Mouse (Mus musculus): ENCODE measurements around the gene Grid2.

Grid2 gene

DNA sequence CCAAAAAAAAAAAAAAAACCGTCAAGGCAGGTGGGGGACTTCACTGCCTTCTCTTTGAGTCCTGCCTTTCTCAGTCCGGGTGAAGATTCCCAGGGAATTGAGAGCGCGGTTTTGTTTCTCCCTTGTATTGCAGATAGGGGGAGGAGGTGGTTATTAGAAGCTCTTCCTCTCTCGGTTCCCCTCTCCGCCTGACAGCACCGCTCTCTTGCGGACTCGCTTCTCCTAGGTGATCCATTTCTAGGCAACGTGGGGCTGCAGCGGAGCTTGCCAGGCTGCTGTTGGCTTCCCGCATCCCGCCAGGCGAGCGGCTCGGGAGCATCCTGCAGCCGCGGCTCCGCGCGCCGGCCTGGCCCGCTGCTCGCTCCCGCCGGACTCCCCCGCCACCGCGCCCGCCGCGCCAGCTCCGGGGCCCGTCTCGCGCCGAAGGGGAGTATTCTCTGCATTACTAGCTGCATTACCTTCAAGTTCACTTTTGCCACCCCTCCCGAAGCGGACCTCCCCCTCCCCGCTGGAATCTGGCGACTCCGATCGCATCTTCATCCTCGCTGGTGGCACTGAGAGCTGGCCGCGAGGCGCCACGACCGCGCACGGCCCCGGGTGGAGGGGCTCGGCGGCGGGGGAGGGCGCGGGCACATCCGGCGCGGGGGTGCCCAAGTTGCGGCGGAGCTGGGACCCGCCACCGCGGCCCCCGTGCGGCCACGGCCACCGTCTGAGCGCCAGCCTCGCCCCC, at the start of gene Grid2:
Grid2 (plus strand) TSS at position 51 of the 730 bp plus-strand sequence.
- in situ Hi-C loops (cut with MboI; ENCODE audit: low pct_unique_long_range_greater_than_20kb in 1 of 2, low sequenced_read_pairs in 2 of 2, unreplicated experiment in 1 of 2) = no loop called here

DNA sequence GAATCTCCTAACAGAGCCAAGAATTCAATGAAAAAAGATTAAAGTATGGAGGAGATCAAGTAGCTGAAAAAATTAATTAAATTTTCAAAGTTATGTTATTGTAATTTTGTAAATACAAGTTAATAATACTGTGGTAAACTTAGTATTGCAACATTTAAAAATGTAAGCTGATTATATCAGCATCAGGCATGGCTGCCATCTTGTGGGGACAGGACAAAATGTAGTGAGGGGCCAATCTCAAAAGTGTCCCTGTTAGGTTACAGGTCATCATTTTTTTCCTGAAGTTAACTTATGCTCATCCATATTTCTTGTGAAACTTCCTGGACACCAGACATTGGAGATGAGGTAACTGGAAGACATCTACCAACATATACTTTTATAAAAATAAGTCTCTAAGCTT, 4.9 kb upstream of the Grid2 start:
- in situ Hi-C loops (cut with MboI; ENCODE audit: low pct_unique_long_range_greater_than_20kb in 1 of 2, low sequenced_read_pairs in 2 of 2, unreplicated experiment in 1 of 2) = no loop called here

DNA sequence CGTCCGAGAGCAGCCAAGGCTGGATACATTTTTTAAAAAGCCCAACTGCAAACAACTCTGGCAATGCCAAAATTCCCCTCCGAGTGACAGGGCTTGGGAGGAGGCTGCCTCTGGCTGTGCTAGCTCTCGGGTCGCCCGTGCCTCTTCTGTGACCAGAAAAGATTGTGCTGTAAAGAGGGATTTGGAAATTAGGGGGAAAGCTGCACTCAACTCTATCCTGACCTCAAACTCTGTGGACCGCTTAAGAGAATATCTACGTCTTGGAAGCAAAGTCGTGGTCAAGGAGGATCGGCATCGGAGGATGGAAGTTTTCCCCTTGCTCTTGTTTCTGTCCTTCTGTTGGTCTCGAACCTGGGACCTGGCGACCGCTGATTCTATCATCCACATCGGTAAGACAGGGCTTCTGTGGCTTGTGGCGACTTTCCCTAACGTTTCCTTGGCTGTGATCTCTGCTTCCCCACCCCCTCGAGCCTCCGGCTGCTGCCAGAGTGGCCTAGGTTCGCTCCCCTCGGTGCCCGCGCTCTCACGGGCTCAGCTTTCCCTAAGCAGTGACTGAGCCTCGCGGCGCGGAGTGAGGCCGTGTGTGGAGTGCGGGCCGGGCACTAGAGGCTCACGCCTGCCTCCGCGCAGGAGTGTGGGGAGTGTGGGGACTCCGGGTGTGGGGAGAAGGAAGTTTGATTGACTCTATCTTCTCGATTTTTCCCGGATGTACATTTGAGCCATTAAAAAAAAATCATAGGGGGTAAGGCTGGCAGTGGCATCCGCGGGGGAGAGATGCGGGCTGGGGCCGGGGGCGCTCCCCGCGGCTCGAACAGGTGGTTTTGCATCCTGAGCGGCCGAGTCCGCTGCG, 1.1 kb downstream of the Grid2 start:
- in situ Hi-C loops (cut with MboI; ENCODE audit: low pct_unique_long_range_greater_than_20kb in 1 of 2, low sequenced_read_pairs in 2 of 2, unreplicated experiment in 1 of 2) = no loop called here

DNA sequence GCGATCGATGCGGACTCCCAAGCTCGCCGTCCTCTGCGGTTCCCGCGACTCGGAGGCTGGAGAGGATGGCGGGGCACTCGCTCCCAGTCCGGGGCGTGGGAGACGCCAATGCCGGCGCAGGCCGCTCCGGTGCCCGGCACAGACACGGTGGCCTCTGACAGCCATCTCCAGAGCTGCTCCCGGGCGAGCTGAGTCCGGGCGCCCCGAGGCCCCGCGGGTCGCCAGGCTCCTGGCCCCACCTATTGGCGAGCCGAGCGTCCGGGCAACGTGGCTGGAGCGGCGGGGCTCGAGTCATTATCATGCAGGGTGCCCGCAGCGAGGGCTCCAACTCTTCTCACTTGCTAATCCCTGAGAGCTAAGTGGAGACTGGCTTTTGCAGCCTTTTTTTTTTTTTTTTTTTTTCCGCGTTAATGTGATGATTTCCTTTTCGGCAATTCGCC, 1.8 kb downstream of the Grid2 start:
- in situ Hi-C loops (cut with MboI; ENCODE audit: low pct_unique_long_range_greater_than_20kb in 1 of 2, low sequenced_read_pairs in 2 of 2, unreplicated experiment in 1 of 2) = no loop called here

DNA sequence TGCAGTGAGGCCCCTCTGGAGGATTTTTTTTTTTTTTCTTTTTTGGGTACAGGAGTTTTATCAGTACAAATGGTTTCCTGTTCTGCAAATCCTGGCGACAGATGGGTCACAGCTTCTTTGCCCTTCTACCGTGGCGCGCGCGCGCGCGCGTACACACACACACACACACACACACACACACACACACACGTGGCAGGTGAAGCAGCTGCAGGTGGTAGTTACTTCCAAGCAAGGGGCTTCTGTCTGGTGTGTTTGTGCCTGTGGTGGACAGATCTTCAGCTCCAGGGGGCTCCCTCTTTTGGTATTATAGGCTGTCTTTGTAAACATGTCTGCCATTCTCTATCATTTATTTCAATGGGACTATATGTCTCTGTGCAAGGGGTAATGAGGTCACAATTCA, 2.2 kb downstream of the Grid2 start:
- in situ Hi-C loops (cut with MboI; ENCODE audit: low pct_unique_long_range_greater_than_20kb in 1 of 2, low sequenced_read_pairs in 2 of 2, unreplicated experiment in 1 of 2) = no loop called here

DNA sequence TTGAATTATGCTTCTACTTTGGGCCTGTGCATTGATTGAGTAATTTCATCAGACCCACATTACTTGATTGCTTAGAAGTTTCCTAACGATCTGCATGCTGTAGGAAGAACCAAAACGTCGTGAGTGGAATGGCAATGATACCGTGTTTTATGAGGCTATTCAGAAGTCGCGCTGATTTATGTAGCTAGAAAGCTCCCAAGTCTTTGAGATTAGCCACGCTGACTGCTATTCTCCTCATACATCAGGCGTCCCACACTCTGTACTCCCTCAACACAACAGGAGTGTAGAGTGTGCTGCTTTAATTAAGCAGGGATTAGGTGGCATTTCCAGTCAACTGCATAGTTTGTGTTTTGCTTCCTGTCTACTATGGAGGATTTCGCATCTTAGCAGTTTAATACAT, 4.1 kb downstream of the Grid2 start:
- in situ Hi-C loops (cut with MboI; ENCODE audit: low pct_unique_long_range_greater_than_20kb in 1 of 2, low sequenced_read_pairs in 2 of 2, unreplicated experiment in 1 of 2) = no loop called here

DNA sequence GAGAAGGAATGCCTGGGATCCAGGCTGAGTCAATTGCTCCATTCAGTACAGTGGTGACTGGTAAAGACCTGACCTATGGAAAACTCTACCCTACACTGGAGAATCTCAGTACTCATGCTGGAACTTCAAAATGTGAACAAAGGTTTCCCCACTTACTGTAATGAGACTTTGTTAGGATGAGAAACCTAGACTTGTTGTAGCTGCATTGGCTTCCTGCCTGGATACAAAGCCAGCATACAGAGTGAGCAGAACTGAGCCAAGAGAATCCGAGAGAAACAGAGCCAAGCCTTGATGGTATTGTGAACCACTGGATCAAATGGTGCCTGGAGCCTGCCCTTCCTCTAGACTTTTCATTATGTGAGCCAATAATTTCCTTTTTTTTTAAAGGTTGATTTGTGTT, 28.7 kb downstream of the Grid2 start:
- in situ Hi-C loops (cut with MboI; ENCODE audit: low pct_unique_long_range_greater_than_20kb in 1 of 2, low sequenced_read_pairs in 2 of 2, unreplicated experiment in 1 of 2) = no loop called here

DNA sequence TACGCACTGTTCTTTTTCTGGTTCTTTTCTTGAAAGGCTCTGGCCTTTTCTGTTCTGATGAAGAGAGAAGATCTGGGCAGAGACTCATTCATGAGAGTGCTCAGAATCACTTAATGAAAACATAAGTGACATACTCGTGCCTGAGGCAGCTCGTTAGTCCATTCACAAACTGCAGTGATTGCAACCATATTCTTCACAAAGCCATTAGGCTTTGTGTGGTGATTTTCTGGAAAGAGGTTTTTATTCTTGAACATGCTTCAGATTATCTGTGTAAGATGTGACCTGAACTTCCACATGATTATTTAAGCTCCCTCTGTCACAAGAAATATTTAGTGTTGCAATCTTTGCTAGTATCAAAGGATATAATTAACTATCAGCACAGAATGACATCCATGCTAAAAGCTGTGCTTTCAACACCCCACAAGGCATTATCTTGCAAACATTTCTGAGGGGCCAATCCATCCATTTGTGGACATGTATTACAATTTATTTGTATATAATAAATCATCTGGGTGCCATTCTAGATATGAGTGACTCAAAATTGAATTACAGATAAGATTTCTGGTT, 86.8 kb downstream of the Grid2 start:
- in situ Hi-C loops (cut with MboI; ENCODE audit: low pct_unique_long_range_greater_than_20kb in 1 of 2, low sequenced_read_pairs in 2 of 2, unreplicated experiment in 1 of 2) = no loop called here

DNA sequence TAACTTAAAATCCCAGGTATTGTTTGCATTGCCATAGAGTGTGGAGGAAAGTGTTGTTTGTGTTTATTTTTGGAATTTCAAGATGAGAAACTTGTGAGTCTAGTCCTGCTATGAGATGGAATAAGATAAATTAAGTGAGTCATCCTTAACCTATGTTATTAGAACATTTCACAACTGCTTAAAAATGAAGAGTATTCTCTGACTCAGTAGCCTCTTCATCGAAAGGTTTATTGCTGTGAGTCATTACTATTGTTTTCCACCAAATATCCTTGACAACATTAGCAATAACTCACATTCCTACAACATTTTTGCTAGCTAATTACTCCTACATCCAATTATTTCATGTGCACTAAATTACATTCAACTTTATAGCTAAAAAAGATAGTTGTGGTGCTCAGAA, 91.3 kb downstream of the Grid2 start:
- in situ Hi-C loops (cut with MboI; ENCODE audit: low pct_unique_long_range_greater_than_20kb in 1 of 2, low sequenced_read_pairs in 2 of 2, unreplicated experiment in 1 of 2) = no loop called here

DNA sequence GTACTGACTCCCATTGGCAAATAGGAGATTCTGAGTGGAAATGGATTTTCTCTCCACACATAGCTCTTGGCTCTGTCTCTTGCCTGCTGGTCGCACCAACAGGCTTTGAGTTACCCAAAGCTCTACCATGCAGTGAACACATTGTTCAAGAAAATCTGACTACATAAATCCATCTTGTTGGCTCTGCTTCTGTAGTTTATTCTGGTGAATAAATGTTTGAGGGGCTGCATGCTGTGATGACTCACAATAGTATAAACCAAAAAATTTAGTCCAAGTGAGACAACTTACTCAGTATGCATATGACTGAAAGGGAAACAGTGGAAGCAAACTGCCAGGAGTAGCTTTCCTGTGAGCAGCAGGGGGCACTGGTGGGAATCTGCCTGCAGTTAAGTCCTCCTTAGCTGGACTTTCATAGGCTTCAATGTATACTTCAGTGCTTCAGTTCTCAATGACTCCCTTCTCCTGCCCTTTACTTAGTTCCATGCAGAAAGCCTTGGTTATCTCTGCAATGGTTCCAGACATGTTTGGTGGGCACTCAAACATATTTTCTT, 125.5 kb downstream of the Grid2 start:
- in situ Hi-C loops (cut with MboI; ENCODE audit: low pct_unique_long_range_greater_than_20kb in 1 of 2, low sequenced_read_pairs in 2 of 2, unreplicated experiment in 1 of 2) = no loop called here

DNA sequence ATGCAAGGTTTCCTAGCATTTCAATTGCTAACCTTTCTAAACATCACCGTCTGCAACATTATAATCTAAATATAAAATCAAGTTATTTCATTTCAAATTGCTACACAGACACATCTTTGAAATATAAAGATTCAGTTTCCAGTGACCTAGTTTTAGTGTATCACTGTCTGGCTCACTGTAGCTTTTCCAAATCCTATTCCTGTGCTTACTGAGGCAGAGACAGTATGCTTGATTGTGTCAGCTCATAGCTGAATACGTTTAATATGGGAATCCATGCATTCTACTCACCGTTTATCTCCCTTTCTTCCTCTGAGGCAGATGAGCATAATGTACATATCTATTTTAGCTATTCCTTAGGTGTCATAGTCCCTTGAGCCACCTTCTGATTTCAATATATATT, 146.0 kb downstream of the Grid2 start:
- in situ Hi-C loops (cut with MboI; ENCODE audit: low pct_unique_long_range_greater_than_20kb in 1 of 2, low sequenced_read_pairs in 2 of 2, unreplicated experiment in 1 of 2) = no loop called here

DNA sequence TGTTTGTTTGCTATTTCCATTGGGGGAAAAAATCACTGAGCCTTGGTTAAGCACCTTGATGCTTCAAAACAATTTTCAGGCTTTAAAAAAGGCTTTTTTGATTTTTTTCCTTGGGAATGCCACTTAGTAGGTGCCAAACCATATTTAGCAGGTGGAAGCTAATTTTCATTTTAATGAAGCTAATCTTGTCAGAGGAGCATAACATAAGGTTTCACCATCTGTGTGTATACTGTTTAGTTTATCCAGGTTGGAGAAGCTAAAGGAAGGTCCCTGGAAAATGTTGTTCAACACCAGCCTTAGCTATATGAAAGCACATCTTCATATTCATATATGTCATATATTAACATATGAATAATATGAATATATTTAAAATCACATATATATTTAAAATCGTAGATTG, 161.9 kb downstream of the Grid2 start:
- in situ Hi-C loops (cut with MboI; ENCODE audit: low pct_unique_long_range_greater_than_20kb in 1 of 2, low sequenced_read_pairs in 2 of 2, unreplicated experiment in 1 of 2) = no loop called here

DNA sequence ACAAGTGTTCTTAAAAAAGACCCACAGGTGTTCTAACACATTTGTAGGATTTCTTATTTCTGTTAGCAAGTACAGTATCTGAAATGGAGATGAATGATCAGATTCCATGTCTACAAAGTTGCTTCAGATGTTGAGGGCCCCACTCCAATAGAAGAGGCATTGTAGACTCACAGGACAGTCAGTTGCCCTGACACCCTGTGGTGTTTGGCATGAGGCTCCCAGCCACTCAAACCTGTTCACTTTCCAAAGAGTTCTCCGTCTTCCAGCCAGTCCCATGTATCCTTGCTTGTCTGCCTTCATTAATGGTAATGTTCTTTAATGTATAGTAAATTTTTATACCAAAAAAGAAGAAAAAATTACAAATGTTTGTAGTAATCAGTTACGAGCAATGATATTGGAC, 177.1 kb downstream of the Grid2 start:
- in situ Hi-C loops (cut with MboI; ENCODE audit: low pct_unique_long_range_greater_than_20kb in 1 of 2, low sequenced_read_pairs in 2 of 2, unreplicated experiment in 1 of 2) = no loop called here

DNA sequence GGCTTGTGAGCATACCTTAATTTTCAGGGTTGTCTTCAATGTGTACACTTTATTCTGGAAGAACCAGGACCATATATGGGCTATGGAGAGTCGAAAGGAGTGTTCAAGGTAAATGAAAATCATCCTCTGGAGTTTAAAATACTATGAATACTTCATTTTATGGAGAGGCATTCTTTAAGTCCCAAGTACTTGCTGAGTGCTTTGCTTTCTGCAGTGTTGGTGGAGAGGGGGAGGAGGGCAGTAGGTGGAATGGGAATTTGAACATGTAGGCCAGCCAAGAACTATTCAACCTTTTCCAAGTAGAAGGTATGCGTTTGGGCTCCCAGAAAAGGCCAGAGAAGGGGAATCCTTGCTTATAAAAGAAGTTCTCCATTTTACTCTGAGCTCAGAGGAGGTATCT, 192.5 kb downstream of the Grid2 start:
- in situ Hi-C loops (cut with MboI; ENCODE audit: low pct_unique_long_range_greater_than_20kb in 1 of 2, low sequenced_read_pairs in 2 of 2, unreplicated experiment in 1 of 2) = no loop called here

DNA sequence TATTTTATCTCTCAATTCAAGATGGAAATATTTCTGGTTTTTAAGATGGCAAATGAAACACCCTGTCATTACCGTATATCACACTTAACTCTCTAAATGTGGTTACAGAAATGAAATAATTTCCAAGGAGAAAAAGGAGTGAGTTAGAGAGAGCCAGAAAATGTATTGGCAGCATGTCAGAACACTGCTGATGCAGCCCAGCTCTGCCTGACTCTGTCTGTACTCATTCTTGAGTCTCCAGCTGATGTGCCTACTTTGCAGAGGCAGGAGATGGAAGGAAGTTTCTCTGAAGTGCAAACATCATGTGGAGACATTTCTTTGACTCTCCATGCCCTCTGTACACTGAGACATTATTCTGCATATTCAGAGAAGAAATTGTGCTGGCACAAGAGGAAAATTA, 226.5 kb downstream of the Grid2 start:
- in situ Hi-C loops (cut with MboI; ENCODE audit: low pct_unique_long_range_greater_than_20kb in 1 of 2, low sequenced_read_pairs in 2 of 2, unreplicated experiment in 1 of 2) = no loop called here

DNA sequence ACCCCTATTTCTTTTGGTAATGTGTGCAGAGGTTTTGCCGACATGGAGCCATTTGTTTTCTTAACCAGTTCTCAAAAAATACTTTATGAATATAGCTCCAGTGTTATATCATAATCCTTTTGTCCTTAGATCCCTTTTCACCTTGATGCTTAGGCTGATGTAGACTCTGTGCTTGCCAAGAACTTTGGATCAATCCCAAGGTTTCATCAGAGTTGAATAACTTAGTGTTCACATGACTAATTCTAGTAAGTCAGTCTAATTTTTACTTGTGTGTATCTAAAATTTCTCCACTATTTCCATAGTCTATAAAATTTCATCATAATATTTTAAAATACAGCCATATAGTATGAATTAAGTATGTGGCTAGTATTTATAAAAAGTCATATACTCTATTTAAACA, 259.3 kb downstream of the Grid2 start:
- in situ Hi-C loops (cut with MboI; ENCODE audit: low pct_unique_long_range_greater_than_20kb in 1 of 2, low sequenced_read_pairs in 2 of 2, unreplicated experiment in 1 of 2) = no loop called here

DNA sequence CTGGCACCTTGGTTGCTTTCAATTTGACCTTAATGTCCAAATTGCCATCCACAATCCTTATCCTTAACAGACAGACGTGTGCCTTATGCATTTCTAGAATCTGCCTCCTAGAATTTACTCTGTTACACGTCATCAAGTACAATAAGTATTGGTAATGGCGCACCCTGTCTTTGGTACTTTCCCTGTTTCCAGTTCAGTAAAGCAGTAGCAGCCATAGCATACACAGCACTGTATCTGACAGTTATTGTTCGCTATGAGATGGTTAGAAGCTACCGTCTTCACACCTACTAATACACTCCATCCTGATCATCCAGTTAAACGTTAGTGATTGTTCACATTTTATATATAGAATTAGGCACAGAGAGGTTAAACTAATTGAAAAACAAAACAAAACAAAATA, 260.3 kb downstream of the Grid2 start:
- in situ Hi-C loops (cut with MboI; ENCODE audit: low pct_unique_long_range_greater_than_20kb in 1 of 2, low sequenced_read_pairs in 2 of 2, unreplicated experiment in 1 of 2) = no loop called here

DNA sequence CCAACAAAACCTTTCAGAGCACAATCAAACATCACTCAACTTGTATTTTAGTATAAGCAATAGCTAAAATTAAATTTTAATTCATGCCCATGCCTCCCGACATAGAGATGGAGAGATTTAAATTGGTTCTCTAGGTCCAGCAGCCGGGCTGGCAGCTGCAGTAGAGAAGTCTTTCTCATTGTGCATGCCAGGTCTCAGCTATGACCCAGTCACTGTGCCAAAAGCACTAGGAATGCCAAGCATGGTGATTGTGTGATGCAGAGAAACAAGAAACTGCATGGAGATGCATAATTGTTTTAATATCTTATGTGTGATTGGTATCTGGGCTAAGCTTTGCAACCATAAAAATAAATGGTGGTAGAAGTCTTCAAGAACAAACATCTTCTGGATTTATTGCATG, 276.1 kb downstream of the Grid2 start:
- in situ Hi-C loops (cut with MboI; ENCODE audit: low pct_unique_long_range_greater_than_20kb in 1 of 2, low sequenced_read_pairs in 2 of 2, unreplicated experiment in 1 of 2) = no loop called here

DNA sequence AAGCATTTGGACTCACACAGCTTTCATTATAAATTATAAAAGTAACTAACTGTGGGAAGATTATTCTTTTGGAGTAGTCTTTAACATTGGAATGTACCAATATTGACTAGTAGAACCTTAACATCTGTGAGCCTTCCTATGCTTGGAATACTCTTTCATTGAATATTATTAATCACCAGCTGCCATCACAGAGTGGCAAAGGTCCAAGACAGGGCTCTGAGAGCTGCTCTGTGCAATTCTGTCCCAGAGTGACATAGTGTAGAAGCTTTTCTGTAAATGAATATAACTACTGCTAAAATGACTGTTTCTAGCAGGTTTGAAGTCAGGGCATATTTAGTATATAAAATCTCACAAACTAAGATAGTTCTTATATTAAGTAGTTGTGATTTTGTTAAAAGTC, 277.2 kb downstream of the Grid2 start:
- in situ Hi-C loops (cut with MboI; ENCODE audit: low pct_unique_long_range_greater_than_20kb in 1 of 2, low sequenced_read_pairs in 2 of 2, unreplicated experiment in 1 of 2) = no loop called here
